Comparison of ENCODE assay signal across 8 mouse cellular contexts in the genomic region with DNA sequence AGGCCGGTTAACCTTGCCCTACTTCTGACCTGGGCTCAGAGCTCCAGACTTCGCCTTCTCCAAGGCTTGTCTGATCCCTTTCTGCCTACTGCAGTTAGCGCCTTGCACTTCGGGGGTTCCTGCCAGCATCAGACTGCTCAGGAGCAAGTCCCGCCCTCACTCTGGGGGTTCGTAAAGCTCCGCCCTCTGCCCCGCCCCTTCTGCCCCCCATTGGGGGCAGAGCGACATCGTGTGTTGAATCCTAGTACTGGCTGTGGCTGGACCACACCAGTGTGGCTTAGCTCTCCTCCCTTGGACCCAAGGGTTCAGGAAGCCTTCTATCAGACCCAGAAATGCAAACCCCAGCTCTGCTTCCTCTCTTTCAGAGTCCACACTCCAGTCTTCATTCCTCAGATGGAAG. TPM values are rescaled to one million over a fixed set of nuclear protein-coding genes. Genes with fewer than 3 reads are reported as not detected.
A peak's percentile ranks its signal among the peaks of the same experiment; 100 is the strongest.
DNase-seq lines count a peak whose midpoint lies in the region; ATAC-seq and TF ChIP-seq lines count a peak whose summit lies in the region.

Gene Sbk2, minus strand, starts transcription at position 135 of the 400 bp plus-strand sequence.

- 4% methylated on average over 10 of the region's 10 CpGs for WGBS in embryonic facial prominence, embryonic 15.5 days
- WGBS in heart, embryonic 10.5 days = 3% methylated on average over 10 of the region's 10 CpGs
- 5% methylated on average over 10 of the region's 10 CpGs for WGBS in kidney, embryonic 14.5 days
- WGBS in limb, embryonic 14.5 days = 1% methylated on average over 10 of the region's 10 CpGs
- 8% methylated on average over 10 of the region's 10 CpGs for WGBS in midbrain, embryonic 16.5 days

- peak; percentile 45 to 62 for DNase-seq in urinary bladder, adult 18-20 months (ENCODE audit: low spot score in 2 of 2)
- no peak for DNase-seq in urinary bladder, adult 2 months (ENCODE audit: low spot score)
- no peak for DNase-seq in heart, embryonic 10.5 days (ENCODE audit: low spot score)
- peak; percentile 77 for DNase-seq in limb, embryonic 14.5 days (ENCODE audit: low spot score)
- DNase-seq in spleen, postnatal 10 days (ENCODE audit: low spot score in 2 of 2) = peak; percentile 38 to 85

- peak; percentile 76; the same call in 1 of the 2 replicates for ATAC-seq in embryonic facial prominence, embryonic 15.5 days (ENCODE audit: insufficient number of reproducible peaks, low FRiP score, low TSS enrichment, low read depth)
- ATAC-seq in kidney, embryonic 14.5 days (ENCODE audit: low FRiP score, low TSS enrichment) = peak; percentile 92
- peak; percentile 87 for ATAC-seq in limb, embryonic 14.5 days (ENCODE audit: low FRiP score, low read depth)
- peak; percentile 66 for ATAC-seq in midbrain, embryonic 16.5 days

- peaks cover 7% of the 10 kb centered on the region for H3K4me1 ChIP-seq in embryonic facial prominence, embryonic 15.5 days
- H3K4me1 ChIP-seq in heart, embryonic 10.5 days = no peaks in the 10 kb centered on the region
- H3K4me1 ChIP-seq in kidney, embryonic 14.5 days (ENCODE audit: control insufficient read depth, insufficient read depth, low read length) = no peaks in the 10 kb centered on the region
- no peaks in the 10 kb centered on the region for H3K4me1 ChIP-seq in limb, embryonic 14.5 days (ENCODE audit: control insufficient read depth, insufficient read depth, low read length)
- H3K4me1 ChIP-seq in midbrain, embryonic 16.5 days (ENCODE audit: control insufficient read depth, insufficient read depth, low read length) = no peaks in the 10 kb centered on the region

- H3K27me3 ChIP-seq in embryonic facial prominence, embryonic 15.5 days = no peaks in the 10 kb centered on the region
- peaks cover 14% of the 10 kb centered on the region; the same call in 1 of the 2 replicates for H3K27me3 ChIP-seq in heart, embryonic 10.5 days (ENCODE audit: insufficient read depth, poor library complexity, severe bottlenecking)
- H3K27me3 ChIP-seq in kidney, embryonic 14.5 days (ENCODE audit: control insufficient read depth, insufficient read depth, low read length) = no peaks in the 10 kb centered on the region; the same call in 1 of the 2 replicates
- H3K27me3 ChIP-seq in limb, embryonic 14.5 days (ENCODE audit: control insufficient read depth, insufficient read depth, low read length) = no peaks in the 10 kb centered on the region
- H3K27me3 ChIP-seq in midbrain, embryonic 16.5 days (ENCODE audit: control insufficient read depth, insufficient read depth, low read depth, low read length) = no peaks in the 10 kb centered on the region

- no peaks in the 10 kb centered on the region for H3K36me3 ChIP-seq in embryonic facial prominence, embryonic 15.5 days
- no peaks in the 10 kb centered on the region for H3K36me3 ChIP-seq in heart, embryonic 10.5 days
- H3K36me3 ChIP-seq in kidney, embryonic 14.5 days (ENCODE audit: control insufficient read depth, insufficient read depth, low read length) = no peaks in the 10 kb centered on the region
- no peaks in the 10 kb centered on the region for H3K36me3 ChIP-seq in limb, embryonic 14.5 days (ENCODE audit: control insufficient read depth, insufficient read depth, low read length)
- H3K36me3 ChIP-seq in midbrain, embryonic 16.5 days (ENCODE audit: control insufficient read depth, insufficient read depth, low read length) = no peaks in the 10 kb centered on the region

- TF ChIP-seq POLR2A in limb, embryonic 14.5 days (IDR thresholded peaks at IDR 0.05; ENCODE audit: borderline replicate concordance, extremely low read depth, insufficient read depth, insufficient read length) = no peak

- H3K4me3 ChIP-seq in embryonic facial prominence, embryonic 15.5 days (replicated peaks) = no peak within 1 kb of the TSS
- peak within 1 kb of the TSS; percentile 39 for H3K4me3 ChIP-seq in heart, embryonic 10.5 days
- no peak within 1 kb of the TSS for H3K4me3 ChIP-seq in kidney, embryonic 14.5 days (ENCODE audit: low read length)
- H3K4me3 ChIP-seq in limb, embryonic 14.5 days (replicated peaks; ENCODE audit: low read length) = no peak within 1 kb of the TSS
- H3K4me3 ChIP-seq in midbrain, embryonic 16.5 days (ENCODE audit: low read depth, low read length) = no peak within 1 kb of the TSS

- no peak within 1 kb of the TSS; the same call in 1 of the 2 replicates for H3K27ac ChIP-seq in embryonic facial prominence, embryonic 15.5 days (replicated peaks)
- peak within 1 kb of the TSS; percentile 64; the same call in 1 of the 2 replicates for H3K27ac ChIP-seq in heart, embryonic 10.5 days
- H3K27ac ChIP-seq in kidney, embryonic 14.5 days (ENCODE audit: low read depth, low read length) = no peak within 1 kb of the TSS
- H3K27ac ChIP-seq in limb, embryonic 14.5 days (replicated peaks; ENCODE audit: low read depth, low read length) = no peak within 1 kb of the TSS
- no peak within 1 kb of the TSS for H3K27ac ChIP-seq in midbrain, embryonic 16.5 days (ENCODE audit: low read length)

- peak within 1 kb of the TSS; percentile 24; the same call in 1 of the 2 replicates for H3K4me2 ChIP-seq in embryonic facial prominence, embryonic 15.5 days (replicated peaks)
- H3K4me2 ChIP-seq in kidney, embryonic 14.5 days (replicated peaks; ENCODE audit: low read depth, low read length) = no peak within 1 kb of the TSS
- no peak within 1 kb of the TSS for H3K4me2 ChIP-seq in limb, embryonic 14.5 days (replicated peaks; ENCODE audit: low read depth, low read length, severe bottlenecking)
- 0 out of 2 replicates have a peak within 1 kb of the TSS, but pooled peaks have one; percentile 4 for H3K4me2 ChIP-seq in midbrain, embryonic 16.5 days (ENCODE audit: low read length)

- H3K9ac ChIP-seq in embryonic facial prominence, embryonic 15.5 days = no peak within 1 kb of the TSS
- H3K9ac ChIP-seq in kidney, embryonic 14.5 days (ENCODE audit: low read depth, low read length) = no peak within 1 kb of the TSS
- no peak within 1 kb of the TSS for H3K9ac ChIP-seq in limb, embryonic 14.5 days (ENCODE audit: low read depth, low read length, severe bottlenecking)
- no peak within 1 kb of the TSS for H3K9ac ChIP-seq in midbrain, embryonic 16.5 days (ENCODE audit: low read depth, low read length)

- no peaks in the 10 kb centered on the region for H3K9me3 ChIP-seq in embryonic facial prominence, embryonic 15.5 days (replicated peaks)
- H3K9me3 ChIP-seq in heart, embryonic 10.5 days = no peaks in the 10 kb centered on the region
- no peaks in the 10 kb centered on the region for H3K9me3 ChIP-seq in kidney, embryonic 14.5 days (ENCODE audit: control insufficient read depth, low read length)
- no peaks in the 10 kb centered on the region for H3K9me3 ChIP-seq in limb, embryonic 14.5 days (ENCODE audit: control insufficient read depth, low read length)
- H3K9me3 ChIP-seq in midbrain, embryonic 16.5 days (replicated peaks; ENCODE audit: control insufficient read depth, low read length, poor library complexity, severe bottlenecking) = no peaks in the 10 kb centered on the region

RNA-seq across cellular contexts. Expression of gene Sbk2, which starts in this region (rescaled TPM):
- 0.29 and 0.46 TPM in 2 replicates for polyA plus RNA-seq in urinary bladder, adult 2 months (2012; rRNA removed)
- 0.32 and 1.1 TPM in 2 replicates for polyA plus RNA-seq in embryonic facial prominence, embryonic 15.5 days (2015; fragmentation: Nextera tagmentation; extraction: Ambion mirVana)
- polyA plus RNA-seq in heart, embryonic 10.5 days (2016; fragmentation: Nextera tagmentation; extraction: Ambion mirVana) = 1.8 and 2.3 TPM in 2 replicates
- 0.43 TPM in 1 of 2 replicates, not detected in the other for polyA plus RNA-seq in kidney, embryonic 14.5 days (2014; fragmentation: Nextera tagmentation; extraction: Ambion mirVana)
- polyA plus RNA-seq in limb, embryonic 14.5 days (2012; rRNA removed) = 0.45 and 0.74 TPM in 2 replicates
- 0.37 and 1.1 TPM in 2 replicates for polyA plus RNA-seq in limb, embryonic 14.5 days (2014; fragmentation: Nextera tagmentation; extraction: Ambion mirVana)
- 0.18 TPM in 1 of 2 replicates, not detected in the other for polyA plus RNA-seq in midbrain, embryonic 16.5 days (2015; fragmentation: Nextera tagmentation; extraction: Ambion mirVana)

Comparison
In these comparisons a context has a peak if more than half of its experiments do, and no peak if none do; other contexts are left out.
1. DNase-seq: peak in urinary bladder, adult 18-20 months (2 of 2), limb, embryonic 14.5 days (single experiment) and spleen, postnatal 10 days (2 of 2); none in urinary bladder, adult 2 months (single experiment) and heart, embryonic 10.5 days (single experiment).
2. Peak in ATAC-seq in kidney, embryonic 14.5 days; RNA of the gene not detected or under 1 TPM.
3. Peak in ATAC-seq and H3K4me2 ChIP-seq in midbrain, embryonic 16.5 days; RNA of the gene not detected or under 1 TPM.
4. Peak in every context shown above with its lines, with median percentiles within 50 percentile points of each other: ATAC-seq.